In genomic region chr13:41015829-41016634, GRCm38 (mm10) we compare ENCODE assay signal across 8 mouse cellular contexts. TPM values are rescaled to one million over a fixed set of nuclear protein-coding genes. Genes with fewer than 3 reads are reported as not detected.
A peak's percentile ranks its signal among the peaks of the same experiment; 100 is the strongest.
DNase-seq lines count a peak whose midpoint lies in the region; ATAC-seq lines count a peak whose summit lies in the region.

Gene Tmem14c, plus strand, starts transcription at chr13:41016292.

- peak within 1 kb of the TSS; percentile 78; the same call in 1 of the 2 replicates for H3K27ac ChIP-seq in forebrain, embryonic 14.5 days (ENCODE audit: low read depth, low read length)
- H3K27ac ChIP-seq in neural tube, embryonic 15.5 days (replicated peaks): peak within 1 kb of the TSS; percentile 93

- H3K27me3 ChIP-seq in forebrain, embryonic 14.5 days (replicated peaks; ENCODE audit: control insufficient read depth, insufficient read depth, low read length): no peaks in the 10 kb centered on the region
- H3K27me3 ChIP-seq in neural tube, embryonic 15.5 days (replicated peaks): no peaks in the 10 kb centered on the region

- peak within 1 kb of the TSS; percentile 59 for H3K4me3 ChIP-seq in forebrain, embryonic 14.5 days (ENCODE audit: low read depth, low read length)
- peak within 1 kb of the TSS; percentile 79 for H3K4me3 ChIP-seq in neural tube, embryonic 15.5 days (replicated peaks)

- ATAC-seq in forebrain, embryonic 14.5 days: peak; percentile 100
- ATAC-seq in neural tube, embryonic 15.5 days (ENCODE audit: low FRiP score): peak; percentile 100

- peak within 1 kb of the TSS; percentile 75 for H3K4me2 ChIP-seq in forebrain, embryonic 14.5 days (ENCODE audit: low read length)
- peak within 1 kb of the TSS; percentile 75 for H3K4me2 ChIP-seq in neural tube, embryonic 15.5 days

- H3K9me3 ChIP-seq in forebrain, embryonic 14.5 days (replicated peaks; ENCODE audit: control insufficient read depth, low read length): no peaks in the 10 kb centered on the region
- no peaks in the 10 kb centered on the region for H3K9me3 ChIP-seq in neural tube, embryonic 15.5 days (replicated peaks)

- H3K9ac ChIP-seq in forebrain, embryonic 14.5 days (ENCODE audit: low read length): peak within 1 kb of the TSS; percentile 70
- peak within 1 kb of the TSS; percentile 54 for H3K9ac ChIP-seq in neural tube, embryonic 15.5 days (replicated peaks)

- 1% methylated on average over 43 of the region's 43 CpGs for WGBS in forebrain, embryonic 14.5 days
- under 1% methylated on average over 43 of the region's 43 CpGs for WGBS in neural tube, embryonic 15.5 days

- H3K4me1 ChIP-seq in forebrain, embryonic 14.5 days (ENCODE audit: control insufficient read depth, insufficient read depth, low read length): peaks cover 10% of the 10 kb centered on the region; the same call in 1 of the 2 replicates
- H3K4me1 ChIP-seq in neural tube, embryonic 15.5 days: peaks cover 21% of the 10 kb centered on the region

- peaks cover 49% of the 10 kb centered on the region for H3K36me3 ChIP-seq in forebrain, embryonic 14.5 days (ENCODE audit: control insufficient read depth, insufficient read depth, low read length)
- peaks cover 45% of the 10 kb centered on the region for H3K36me3 ChIP-seq in neural tube, embryonic 15.5 days

- intact Hi-C loops in heart, postnatal 14 days (cut with DNase I): loop anchor here (2.0 kb wide), 1 partner anchor 13 kb away; no protein-coding TSS in a partner anchor

- peak; percentile 94 for DNase-seq in ES-CJ7 (ENCODE audit: low read depth, low spot score)
- peak; percentile 91 for DNase-seq in cerebellum, adult 11 months
- DNase-seq in forebrain, embryonic 14.5 days (ENCODE audit: low spot score): peak; percentile 94
- DNase-seq in heart, postnatal 14 days: peak; percentile 93 to 96
- DNase-seq in layer of hippocampus, adult 11-12 months (ENCODE audit: low spot score): peak; percentile 92
- peak; percentile 96 to 97 for DNase-seq in lung, adult 18-20 months
- peak; percentile 94 for DNase-seq in testis, postnatal 14 days (ENCODE audit: low spot score)

RNA-seq across cellular contexts. Expression of gene Tmem14c, which starts in this region (rescaled TPM):
- 132 and 161 TPM in 2 replicates for polyA plus RNA-seq in forebrain, embryonic 14.5 days (2014; fragmentation: Nextera tagmentation; extraction: Ambion mirVana)
- 100 to 1,000 TPM; 175 to 198 TPM for total RNA-seq in heart, postnatal 14 days (2021)
- 142 and 155 TPM in 2 replicates for polyA plus RNA-seq in neural tube, embryonic 15.5 days (2015; fragmentation: Nextera tagmentation; extraction: Ambion mirVana)

Comparison
In these comparisons a context has a peak if more than half of its experiments do, and no peak if none do; other contexts are left out.
1. Peak in every context shown above with its lines: DNase-seq, ATAC-seq, H3K4me3 ChIP-seq and H3K27ac ChIP-seq.